Mouse (Mus musculus): ENCODE measurements around the gene Sept1. TPM values are rescaled to one million over a fixed set of nuclear protein-coding genes. Genes with fewer than 3 reads are reported as not detected.
A peak's percentile ranks its signal among the peaks of the same experiment; 100 is the strongest.

Sept1 gene
- total RNA-seq, 1 experiment, result 85.8 TPM

- Histone ChIP-seq H3K36me3 (ENCODE audit: control insufficient read depth, insufficient read depth, low read length, poor library complexity, severe bottlenecking) (peaks cover 16% of the 10 kb centered on the region), H3K9ac (ENCODE audit: insufficient read depth, low read depth, low read length, poor library complexity, severe bottlenecking) (peak overlapping the region; percentile 76), H3K27ac (ENCODE audit: insufficient read depth, low read depth, low read length, poor library complexity, severe bottlenecking) (peak overlapping the region; percentile 98), H3K4me1 (ENCODE audit: control insufficient read depth in 2 of 2, insufficient read depth in 2 of 2, low read length in 2 of 2, poor library complexity in 1 of 2) (peaks cover 20 to 29% of the 10 kb centered on the region in 2 experiments), H3K9me3 (ENCODE audit: control insufficient read depth, insufficient read depth, low read depth, low read length) (no peaks in the 10 kb centered on the region), H3K4me3 (ENCODE audit: insufficient read depth in 1 of 2, low read depth in 1 of 2, low read length in 2 of 2, poor library complexity in 1 of 2, severe bottlenecking in 1 of 2) (peak overlapping the region; percentile 55 to 71)
- in situ Hi-C loops (cut with MboI; ENCODE audit: low sequenced_read_pairs in 2 of 2, unreplicated experiment in 2 of 2), result no loop called here
- DNase-seq (ENCODE audit: low read depth, low spot score), result peak; percentile 83
- TF ChIP-seq ZNF384 (IDR thresholded peaks at IDR 0.05; ENCODE audit: low read depth, low read length) (no peak), ZC3H11A (IDR thresholded peaks at IDR 0.05; ENCODE audit: borderline replicate concordance, low read depth, low read length) (no peak), CHD2 (IDR thresholded peaks at IDR 0.05; ENCODE audit: low read depth, low read length) (no peak), MAFK (IDR thresholded peaks at IDR 0.05; ENCODE audit: insufficient read depth, low read depth, low read length) (no peak), HCFC1 (IDR thresholded peaks at IDR 0.05; ENCODE audit: borderline replicate concordance, insufficient read depth, low read length) (no peak; the same call in 1 of the 2 replicates)
Observed at GRCm38 (mm10) chr7:127214981-127215871, 17.7 kb downstream of the Sept1 start.

- no peak for DNase-seq (ENCODE audit: low read depth, low spot score)
- H3K4me3 ChIP-seq (ENCODE audit: insufficient read depth in 1 of 2, low read depth in 1 of 2, low read length in 2 of 2, poor library complexity in 1 of 2, severe bottlenecking in 1 of 2), result peak overlapping the region; percentile 55 to 71
Observed at GRCm38 (mm10) chr7:127214521-127214920, 18.4 kb downstream of the Sept1 start.

GRCm38 (mm10) chr7:127213930-127214329 lies 19.0 kb downstream of the Sept1 start:
- in situ Hi-C loops (cut with MboI; ENCODE audit: low sequenced_read_pairs in 2 of 2, unreplicated experiment in 2 of 2), result no loop called here
- peak overlapping the region; percentile 70; the same call in 1 of the 2 replicates for H3K9ac ChIP-seq (ENCODE audit: insufficient read depth, low read depth, low read length, poor library complexity, severe bottlenecking)
- TF ChIP-seq CHD2 (IDR thresholded peaks at IDR 0.05; ENCODE audit: low read depth, low read length) (no peak), ZC3H11A (IDR thresholded peaks at IDR 0.05; ENCODE audit: borderline replicate concordance, low read depth, low read length) (no peak), ZNF384 (IDR thresholded peaks at IDR 0.05; ENCODE audit: low read depth, low read length) (no peak), HCFC1 (IDR thresholded peaks at IDR 0.05; ENCODE audit: borderline replicate concordance, insufficient read depth, low read length) (no peak), MAFK (IDR thresholded peaks at IDR 0.05; ENCODE audit: insufficient read depth, low read depth, low read length) (no peak)
- H3K27ac ChIP-seq (ENCODE audit: insufficient read depth, low read depth, low read length, poor library complexity, severe bottlenecking), result peak overlapping the region; percentile 98
- no peaks in the 10 kb centered on the region for H3K9me3 ChIP-seq (ENCODE audit: control insufficient read depth, insufficient read depth, low read depth, low read length)
- peaks cover 16% of the 10 kb centered on the region for H3K36me3 ChIP-seq (ENCODE audit: control insufficient read depth, insufficient read depth, low read length, poor library complexity, severe bottlenecking)
- DNase-seq (ENCODE audit: low read depth, low spot score), result no peak
- peaks cover 20 to 29% of the 10 kb centered on the region in 2 experiments for H3K4me1 ChIP-seq (ENCODE audit: control insufficient read depth in 2 of 2, insufficient read depth in 2 of 2, low read length in 2 of 2, poor library complexity in 1 of 2)
- H3K4me3 ChIP-seq (ENCODE audit: insufficient read depth in 1 of 2, low read depth in 1 of 2, low read length in 2 of 2, poor library complexity in 1 of 2, severe bottlenecking in 1 of 2), result peak overlapping the region in 1 of 2 experiments; percentile 71; a peak in 3 of 4 replicates

More at GRCm38 (mm10) chr7:127214521-127214920, 18.4 kb downstream of the Sept1 start:
- in situ Hi-C loops (cut with MboI; ENCODE audit: low sequenced_read_pairs in 2 of 2, unreplicated experiment in 2 of 2), result no loop called here
- peaks cover 20 to 32% of the 10 kb centered on the region in 2 experiments for H3K4me1 ChIP-seq (ENCODE audit: control insufficient read depth in 2 of 2, insufficient read depth in 2 of 2, low read length in 2 of 2, poor library complexity in 1 of 2)
- peak overlapping the region; percentile 98 for H3K27ac ChIP-seq (ENCODE audit: insufficient read depth, low read depth, low read length, poor library complexity, severe bottlenecking)
- H3K9me3 ChIP-seq (ENCODE audit: control insufficient read depth, insufficient read depth, low read depth, low read length), result no peaks in the 10 kb centered on the region
- peak overlapping the region; percentile 76 for H3K9ac ChIP-seq (ENCODE audit: insufficient read depth, low read depth, low read length, poor library complexity, severe bottlenecking)
- TF ChIP-seq MAFK (IDR thresholded peaks at IDR 0.05; ENCODE audit: insufficient read depth, low read depth, low read length) (no peak), ZNF384 (IDR thresholded peaks at IDR 0.05; ENCODE audit: low read depth, low read length) (no peak), ZC3H11A (IDR thresholded peaks at IDR 0.05; ENCODE audit: borderline replicate concordance, low read depth, low read length) (no peak), CHD2 (IDR thresholded peaks at IDR 0.05; ENCODE audit: low read depth, low read length) (no peak), HCFC1 (IDR thresholded peaks at IDR 0.05; ENCODE audit: borderline replicate concordance, insufficient read depth, low read length) (no peak)
- peaks cover 16% of the 10 kb centered on the region for H3K36me3 ChIP-seq (ENCODE audit: control insufficient read depth, insufficient read depth, low read length, poor library complexity, severe bottlenecking)

GRCm38 (mm10) chr7:127213485-127213884 lies 19.4 kb downstream of the Sept1 start:
- peak overlapping the region; percentile 70 for H3K9ac ChIP-seq (ENCODE audit: insufficient read depth, low read depth, low read length, poor library complexity, severe bottlenecking)
- H3K4me3 ChIP-seq (ENCODE audit: insufficient read depth in 1 of 2, low read depth in 1 of 2, low read length in 2 of 2, poor library complexity in 1 of 2, severe bottlenecking in 1 of 2), result peak overlapping the region in 1 of 2 experiments; percentile 71; a peak in 3 of 4 replicates
- H3K27ac ChIP-seq (ENCODE audit: insufficient read depth, low read depth, low read length, poor library complexity, severe bottlenecking), result peak overlapping the region; percentile 98
- in situ Hi-C loops (cut with MboI; ENCODE audit: low sequenced_read_pairs in 2 of 2, unreplicated experiment in 2 of 2), result no loop called here
- TF ChIP-seq CHD2 (IDR thresholded peaks at IDR 0.05; ENCODE audit: low read depth, low read length) (no peak), ZNF384 (IDR thresholded peaks at IDR 0.05; ENCODE audit: low read depth, low read length) (no peak), MAFK (IDR thresholded peaks at IDR 0.05; ENCODE audit: insufficient read depth, low read depth, low read length) (no peak), HCFC1 (IDR thresholded peaks at IDR 0.05; ENCODE audit: borderline replicate concordance, insufficient read depth, low read length) (no peak), ZC3H11A (IDR thresholded peaks at IDR 0.05; ENCODE audit: borderline replicate concordance, low read depth, low read length) (no peak)
- H3K36me3 ChIP-seq (ENCODE audit: control insufficient read depth, insufficient read depth, low read length, poor library complexity, severe bottlenecking), result peaks cover 16% of the 10 kb centered on the region
- peaks cover 18 to 28% of the 10 kb centered on the region in 2 experiments for H3K4me1 ChIP-seq (ENCODE audit: control insufficient read depth in 2 of 2, insufficient read depth in 2 of 2, low read length in 2 of 2, poor library complexity in 1 of 2)
- DNase-seq (ENCODE audit: low read depth, low spot score), result peak; percentile 77
- H3K9me3 ChIP-seq (ENCODE audit: control insufficient read depth, insufficient read depth, low read depth, low read length), result no peaks in the 10 kb centered on the region
